Mouse (Mus musculus): Measurements from ENCODE around the gene Bcor. TPM values are rescaled to one million over a fixed set of nuclear protein-coding genes. Genes with fewer than 3 reads are reported as not detected.

Gene Bcor
- polyA plus RNA-seq, 1 experiment from 2014 or later = 17.5 TPM

- DNase-seq (ENCODE audit: low spot score) (peak; percentile 37), ATAC-seq (no peak)
- Histone ChIP-seq H3K9ac (ENCODE audit: low read length) (peak overlapping the region; percentile 74), H3K4me3 (ENCODE audit: low read depth, low read length) (peak overlapping the region; percentile 40), H3K4me2 (ENCODE audit: low read length) (peak overlapping the region; percentile 79), H3K27ac (ENCODE audit: low read depth, low read length) (peak overlapping the region; percentile 95), H3K36me3 (ENCODE audit: control insufficient read depth, insufficient read depth, low read length) (no peaks in the 10 kb centered on the region), H3K9me3 (replicated peaks; ENCODE audit: control insufficient read depth, low read length) (no peaks in the 10 kb centered on the region), H3K27me3 (replicated peaks; ENCODE audit: control insufficient read depth, insufficient read depth, low read length) (peaks cover 14% of the 10 kb centered on the region), H3K4me1 (ENCODE audit: control insufficient read depth, insufficient read depth, low read length) (peaks cover 16% of the 10 kb centered on the region)
- 7% methylated on average over 35 of the region's 56 CpGs for WGBS
These were observed 68.6 kb downstream of the Bcor start for GRCm38 (mm10) chrX:12091431-12092061.

GRCm38 (mm10) chrX:12090871-12091404 is 69.2 kb downstream of the Bcor start:
- Histone ChIP-seq H3K4me1 (ENCODE audit: control insufficient read depth, insufficient read depth, low read length) (peaks cover 16% of the 10 kb centered on the region), H3K27me3 (replicated peaks; ENCODE audit: control insufficient read depth, insufficient read depth, low read length) (peaks cover 15% of the 10 kb centered on the region), H3K9ac (ENCODE audit: low read length) (peak overlapping the region; percentile 74), H3K4me2 (ENCODE audit: low read length) (peak overlapping the region; percentile 79), H3K27ac (ENCODE audit: low read depth, low read length) (peak overlapping the region; percentile 95), H3K36me3 (ENCODE audit: control insufficient read depth, insufficient read depth, low read length) (no peaks in the 10 kb centered on the region), H3K4me3 (ENCODE audit: low read depth, low read length) (peak overlapping the region; percentile 40), H3K9me3 (replicated peaks; ENCODE audit: control insufficient read depth, low read length) (no peaks in the 10 kb centered on the region)
- ATAC-seq (peak; percentile 51), DNase-seq (ENCODE audit: low spot score) (peak; percentile 74)
- WGBS = 3% methylated on average over 44 of the region's 47 CpGs

- Histone ChIP-seq H3K27me3 (replicated peaks; ENCODE audit: control insufficient read depth, insufficient read depth, low read length) (peaks cover 15% of the 10 kb centered on the region), H3K27ac (ENCODE audit: low read depth, low read length) (peak overlapping the region; percentile 95)
- DNase-seq (ENCODE audit: low spot score) = no peak
These were observed 69.8 kb downstream of the Bcor start for GRCm38 (mm10) chrX:12090151-12090870.

GRCm38 (mm10) chrX:12089353-12090081 is 70.6 kb downstream of the Bcor start:
- DNase-seq (ENCODE audit: low spot score) (peak; percentile 68), ATAC-seq (peak; percentile 38)
- Histone ChIP-seq H3K27me3 (replicated peaks; ENCODE audit: control insufficient read depth, insufficient read depth, low read length) (peaks cover 19% of the 10 kb centered on the region), H3K4me1 (ENCODE audit: control insufficient read depth, insufficient read depth, low read length) (peaks cover 16% of the 10 kb centered on the region), H3K27ac (ENCODE audit: low read depth, low read length) (peak overlapping the region; percentile 95), H3K9me3 (replicated peaks; ENCODE audit: control insufficient read depth, low read length) (no peaks in the 10 kb centered on the region), H3K36me3 (ENCODE audit: control insufficient read depth, insufficient read depth, low read length) (no peaks in the 10 kb centered on the region), H3K4me3 (ENCODE audit: low read depth, low read length) (peak overlapping the region; percentile 11), H3K9ac (ENCODE audit: low read length) (peak overlapping the region; percentile 35), H3K4me2 (ENCODE audit: low read length) (peak overlapping the region; percentile 79)
- WGBS = 8% methylated on average over 46 of the region's 52 CpGs

More at GRCm38 (mm10) chrX:12090151-12090870, 69.8 kb downstream of the Bcor start:
- Histone ChIP-seq H3K9ac (ENCODE audit: low read length) (peak overlapping the region; percentile 74; the same call in 1 of the 2 replicates), H3K9me3 (replicated peaks; ENCODE audit: control insufficient read depth, low read length) (no peaks in the 10 kb centered on the region), H3K36me3 (ENCODE audit: control insufficient read depth, insufficient read depth, low read length) (no peaks in the 10 kb centered on the region), H3K4me2 (ENCODE audit: low read length) (peak overlapping the region; percentile 79), H3K4me3 (ENCODE audit: low read depth, low read length) (peak overlapping the region; percentile 40; the same call in 1 of the 2 replicates), H3K4me1 (ENCODE audit: control insufficient read depth, insufficient read depth, low read length) (peaks cover 16% of the 10 kb centered on the region)
- WGBS = 6% methylated on average over 37 of the region's 37 CpGs
- peak; percentile 5; the same call in 1 of the 2 replicates for ATAC-seq

- H3K36me3 ChIP-seq (ENCODE audit: control insufficient read depth, insufficient read depth, low read length) = no peaks in the 10 kb centered on the region
- H3K4me3 ChIP-seq (ENCODE audit: low read depth, low read length) = peak overlapping the region; percentile 41; the same call in 1 of the 2 replicates
- H3K9me3 ChIP-seq (replicated peaks; ENCODE audit: control insufficient read depth, low read length) = no peaks in the 10 kb centered on the region
- peak overlapping the region; percentile 95 for H3K27ac ChIP-seq (ENCODE audit: low read depth, low read length)
- H3K9ac ChIP-seq (ENCODE audit: low read length) = peak overlapping the region; percentile 45; the same call in 1 of the 2 replicates
- peaks cover 19% of the 10 kb centered on the region for H3K27me3 ChIP-seq (replicated peaks; ENCODE audit: control insufficient read depth, insufficient read depth, low read length)
- DNase-seq (ENCODE audit: low spot score) (no peak), ATAC-seq (no peak)
- peak overlapping the region; percentile 79 for H3K4me2 ChIP-seq (ENCODE audit: low read length)
- 1% methylated on average over 12 of the region's 13 CpGs for WGBS
- H3K4me1 ChIP-seq (ENCODE audit: control insufficient read depth, insufficient read depth, low read length) = peaks cover 16% of the 10 kb centered on the region
These were observed 71.2 kb downstream of the Bcor start for GRCm38 (mm10) chrX:12089027-12089340.

- Histone ChIP-seq H3K4me3 (ENCODE audit: low read depth, low read length) (peak overlapping the region; percentile 41), H3K36me3 (ENCODE audit: control insufficient read depth, insufficient read depth, low read length) (no peaks in the 10 kb centered on the region), H3K9me3 (replicated peaks; ENCODE audit: control insufficient read depth, low read length) (no peaks in the 10 kb centered on the region), H3K27ac (ENCODE audit: low read depth, low read length) (peak overlapping the region; percentile 95), H3K9ac (ENCODE audit: low read length) (peak overlapping the region; percentile 70), H3K4me2 (ENCODE audit: low read length) (peak overlapping the region; percentile 79), H3K4me1 (ENCODE audit: control insufficient read depth, insufficient read depth, low read length) (peaks cover 16% of the 10 kb centered on the region), H3K27me3 (replicated peaks; ENCODE audit: control insufficient read depth, insufficient read depth, low read length) (peaks cover 19% of the 10 kb centered on the region)
- DNase-seq (ENCODE audit: low spot score) (peak; percentile 87), ATAC-seq (peak; percentile 70)
- 5% methylated on average over 56 of the region's 72 CpGs for WGBS
These were observed 71.7 kb downstream of the Bcor start for GRCm38 (mm10) chrX:12088301-12089026.

GRCm38 (mm10) chrX:12087511-12088300 is 72.4 kb downstream of the Bcor start:
- WGBS = 6% methylated on average over 52 of the region's 55 CpGs
- Histone ChIP-seq H3K27me3 (replicated peaks; ENCODE audit: control insufficient read depth, insufficient read depth, low read length) (peaks cover 19% of the 10 kb centered on the region), H3K4me2 (ENCODE audit: low read length) (peak overlapping the region; percentile 79), H3K4me1 (ENCODE audit: control insufficient read depth, insufficient read depth, low read length) (peaks cover 16% of the 10 kb centered on the region), H3K27ac (ENCODE audit: low read depth, low read length) (peak overlapping the region; percentile 95), H3K36me3 (ENCODE audit: control insufficient read depth, insufficient read depth, low read length) (no peaks in the 10 kb centered on the region), H3K9me3 (replicated peaks; ENCODE audit: control insufficient read depth, low read length) (no peaks in the 10 kb centered on the region), H3K4me3 (ENCODE audit: low read depth, low read length) (peak overlapping the region; percentile 41), H3K9ac (ENCODE audit: low read length) (peak overlapping the region; percentile 70)
- ATAC-seq (0 out of 2 replicates have a peak, but pooled peaks have one; percentile 11), DNase-seq (ENCODE audit: low spot score) (peak; percentile 45)
